ENCODE assay signal across 14 mouse cellular contexts in genomic region chr8:70546412-70546811, GRCm38 (mm10).
"Had no signal": no experiment of that assay in that cellular context is flagged by ENCODE, and none has a peak within 500 bp of the region (broad histone marks: within the 10 kb centered on the region; RNA-seq: fewer than 3 reads in every experiment).

No protein-coding gene starts in this region.

- H3K27me3 ChIP-seq: neural tube, embryonic 12.5 days had no signal

- H3K4me2 ChIP-seq: lung, embryonic 14.5 days; neural tube, embryonic 12.5 days had no signal

- H3K9me3 ChIP-seq: limb, embryonic 10.5 days; midbrain, embryonic 10.5 days; neural tube, embryonic 12.5 days had no signal

- H3K27ac ChIP-seq: left cerebral cortex, adult 2 months; limb, embryonic 10.5 days; liver, embryonic 14.5 days; midbrain, embryonic 10.5 days; neural tube, embryonic 12.5 days had no signal

- H3K9ac ChIP-seq: liver, embryonic 14.5 days; lung, embryonic 14.5 days; neural tube, embryonic 12.5 days had no signal

- DNase-seq: kidney, adult 8-10 months; kidney, postnatal 25 days; lung, embryonic 14.5 days; lung, postnatal 14 days; midbrain, embryonic 14.5 days; retina, postnatal 1 day; right cerebral cortex, postnatal 4 days; spleen, adult 18-20 months; thymus, postnatal 36 days had no signal

- H3K36me3 ChIP-seq: midbrain, embryonic 10.5 days; neural tube, embryonic 12.5 days had no signal

- H3K4me3 ChIP-seq: left cerebral cortex, adult 2 months; limb, embryonic 10.5 days; midbrain, embryonic 10.5 days; neural tube, embryonic 12.5 days had no signal
